Mouse (Mus musculus) liver, postnatal 0 days (tissue): ENCODE data around the gene Lcn12.

Experiments used
- CTCF ChIP-seq: sonication (generic); IDR thresholded peaks from 2 replicates; pipeline ENCODE4 v1.5.1; 2016; ENCODE audit warnings: antibody characterized with exemption, low read depth
- EP300 ChIP-seq: IDR thresholded peaks from 2 replicates; pipeline ENCODE4 v1.6.1; 2016; ENCODE audit warnings: antibody characterized with exemption, low read depth, mild to moderate bottlenecking

DNA sequence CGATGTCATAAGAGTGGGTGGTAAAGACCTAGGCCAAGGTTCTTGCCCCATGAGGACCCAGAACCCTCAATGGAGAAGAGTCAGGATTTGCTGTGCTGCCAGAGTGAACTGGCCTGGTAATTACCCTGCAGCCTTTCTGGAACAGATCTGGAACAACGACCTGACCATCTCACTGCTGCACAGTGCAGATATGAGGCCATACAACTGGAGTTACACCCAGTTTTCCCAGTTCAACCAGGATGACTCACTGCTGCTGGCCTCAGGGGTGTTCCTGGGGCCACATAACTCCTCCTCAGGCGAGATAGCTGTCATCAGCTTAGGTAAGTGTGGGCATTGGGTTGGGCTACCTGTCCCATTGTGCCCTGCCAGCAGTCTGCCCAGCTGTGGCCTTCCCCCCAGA lies 9.0 kb upstream of the Lcn12 start:
- TF ChIP-seq CTCF = no peak
- TF ChIP-seq EP300 = no peak
